Mouse (Mus musculus): ENCODE data around the gene Gm45062. TPM values are rescaled to one million over a fixed set of nuclear protein-coding genes. Genes with fewer than 3 reads are reported as not detected.
"Not testable (repeated sequence)": the region's sequence is repeated elsewhere in the genome, so short reads cannot be mapped to it uniquely, and the experiment has no call there.

Gene Gm45062
- polyA plus RNA-seq, 1 experiment from 2014 or later: 9.1 TPM

DNA sequence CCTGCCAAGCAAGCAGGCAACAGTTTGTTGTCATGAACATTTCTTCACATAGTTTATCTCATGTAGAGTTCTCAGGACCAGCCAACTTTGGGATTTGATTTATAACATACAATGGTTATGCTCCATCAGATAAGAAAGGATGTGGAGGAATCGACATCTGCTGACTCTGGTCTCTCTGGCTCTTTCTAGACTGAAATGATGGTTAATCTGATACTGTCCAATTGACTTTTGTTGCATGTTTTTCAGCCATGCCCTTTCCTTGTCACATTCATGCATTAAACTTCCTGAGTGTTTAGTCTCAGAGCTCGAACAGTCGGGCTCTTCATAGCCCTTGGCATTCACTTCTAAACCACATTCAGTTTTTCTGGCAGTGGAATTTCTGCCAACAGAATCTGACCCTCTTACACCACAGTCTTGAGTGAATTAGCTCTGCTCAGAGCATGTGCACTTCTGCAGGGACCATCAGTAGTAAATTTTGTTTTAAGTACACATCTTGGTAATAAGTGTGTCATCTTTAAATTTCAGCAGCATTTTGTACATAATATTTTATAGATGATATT, 26.2 kb downstream of the Gm45062 start:
- DNase-seq (ENCODE audit: low spot score): no peak
- Histone ChIP-seq H3K27ac (no peak overlapping the region), H3K36me3 (no peaks in the 10 kb centered on the region), H3K27me3 (ENCODE audit: insufficient read depth, poor library complexity, severe bottlenecking) (no peaks in the 10 kb centered on the region), H3K4me3 (no peak overlapping the region), H3K9me3 (no peaks in the 10 kb centered on the region), H3K4me1 (no peaks in the 10 kb centered on the region)
- whole genome bisulfite sequencing: 85% methylated on average over 3 of the region's 3 CpGs

DNA sequence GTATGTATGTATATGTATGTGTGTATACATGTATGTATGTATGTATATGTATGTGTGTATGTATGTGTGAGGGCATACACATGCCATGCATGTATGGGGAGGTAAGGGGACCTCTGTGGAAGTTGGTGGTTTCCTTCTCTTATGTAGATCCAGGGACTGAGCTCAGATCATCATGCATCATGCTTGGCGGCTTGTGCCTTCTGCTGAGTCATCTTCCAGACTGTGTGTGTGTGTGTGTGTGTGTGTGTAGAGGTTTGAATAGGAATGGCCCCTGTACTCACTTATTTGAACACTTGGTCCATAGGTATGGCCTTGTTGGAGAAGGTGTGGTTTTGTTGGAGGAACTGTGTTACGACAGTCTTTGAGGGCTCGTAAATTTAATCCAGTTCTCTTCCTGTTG, 26.9 kb downstream of the Gm45062 start:
- Histone ChIP-seq H3K9me3 (no peaks in the 10 kb centered on the region), H3K27ac (no peak overlapping the region), H3K4me3 (no peak overlapping the region), H3K27me3 (ENCODE audit: insufficient read depth, poor library complexity, severe bottlenecking) (no peaks in the 10 kb centered on the region), H3K4me1 (no peaks in the 10 kb centered on the region), H3K36me3 (no peaks in the 10 kb centered on the region)
- DNase-seq (ENCODE audit: low spot score): no peak
- WGBS: 95% methylated on average over 3 of the region's 3 CpGs

DNA sequence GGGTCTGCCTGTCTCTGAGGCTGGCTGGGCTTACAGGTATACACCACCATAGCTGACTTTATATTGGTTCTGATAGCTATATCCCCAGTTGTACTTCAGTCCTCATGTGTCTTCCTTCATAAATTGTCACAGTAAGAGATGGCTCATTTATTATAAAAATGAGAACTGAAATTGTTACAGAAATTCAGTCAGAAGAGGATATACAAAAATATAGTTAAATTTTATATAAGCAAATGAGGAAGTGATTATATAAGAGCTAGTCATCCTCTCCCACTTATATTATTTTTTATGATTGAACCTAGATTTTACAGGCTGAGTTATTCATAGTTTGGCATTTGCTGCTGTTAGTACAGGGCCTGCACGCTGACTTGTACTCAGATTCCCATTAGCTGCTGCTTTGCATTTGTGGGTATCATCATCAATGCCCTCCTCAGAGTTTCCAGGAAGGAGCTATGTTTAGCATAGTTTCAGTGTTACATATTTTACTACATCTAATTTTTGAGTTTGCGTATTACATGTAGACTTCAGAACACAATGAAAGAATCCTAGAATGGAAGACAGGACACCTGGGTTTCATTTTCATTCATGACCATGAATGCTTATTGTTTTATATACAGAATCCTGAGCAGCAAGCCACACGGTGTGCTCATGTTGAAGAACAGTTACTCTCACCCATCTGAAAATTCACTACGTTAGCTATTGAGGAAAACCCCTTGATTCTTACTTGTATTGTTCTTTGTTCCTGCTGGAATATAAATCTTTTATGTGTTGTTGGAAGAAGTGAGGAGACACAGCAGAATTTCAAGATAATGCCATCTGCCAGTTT, 29.7 kb downstream of the Gm45062 start:
- Histone ChIP-seq H3K9me3 (no peaks in the 10 kb centered on the region), H3K4me1 (no peaks in the 10 kb centered on the region), H3K27me3 (ENCODE audit: insufficient read depth, poor library complexity, severe bottlenecking) (no peaks in the 10 kb centered on the region), H3K4me3 (no peak overlapping the region), H3K27ac (no peak overlapping the region), H3K36me3 (no peaks in the 10 kb centered on the region)
- WGBS: 86% methylated on average over 4 of the region's 4 CpGs
- DNase-seq (ENCODE audit: low spot score): no peak

DNA sequence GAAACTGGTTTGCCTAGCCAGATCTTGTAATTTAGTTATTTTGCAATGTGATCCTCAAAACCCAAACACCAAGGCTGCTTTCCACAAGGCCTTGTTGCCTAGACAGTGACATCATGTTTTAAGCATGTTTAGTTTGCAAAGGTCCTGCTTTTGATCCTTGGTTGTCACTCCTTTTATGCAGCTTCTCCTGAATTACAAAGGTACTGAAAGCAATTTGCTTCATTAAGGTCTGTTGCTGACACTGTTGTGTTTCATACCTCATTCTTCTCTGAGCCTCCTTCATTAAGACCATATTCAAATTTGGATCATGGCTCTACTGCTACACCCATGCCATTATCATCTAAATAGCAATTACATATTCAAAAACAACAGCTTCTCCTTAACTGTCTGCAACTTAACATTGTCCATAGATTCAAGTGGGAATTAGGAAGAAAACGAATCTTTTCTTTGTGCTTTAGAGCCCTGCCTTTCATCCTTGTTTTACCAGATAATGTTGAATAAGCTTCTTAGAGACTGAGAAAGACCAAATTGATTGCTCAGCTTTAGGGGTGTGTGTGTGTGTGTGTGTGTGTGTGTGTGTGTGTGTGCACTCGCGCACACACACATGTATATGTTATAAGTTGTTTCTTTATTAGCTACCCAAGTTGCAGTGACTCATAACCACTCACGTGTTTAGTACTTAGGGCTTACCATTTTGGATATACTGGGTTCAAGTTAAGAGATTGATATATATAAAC, 35.0 kb downstream of the Gm45062 start:
- Histone ChIP-seq H3K27me3 (ENCODE audit: insufficient read depth, poor library complexity, severe bottlenecking) (no peaks in the 10 kb centered on the region), H3K4me3 (no peak overlapping the region), H3K9me3 (no peaks in the 10 kb centered on the region), H3K27ac (no peak overlapping the region), H3K36me3 (no peaks in the 10 kb centered on the region), H3K4me1 (no peaks in the 10 kb centered on the region)
- no peak for DNase-seq (ENCODE audit: low spot score)
- WGBS: 90% methylated on average over 4 of the region's 4 CpGs

DNA sequence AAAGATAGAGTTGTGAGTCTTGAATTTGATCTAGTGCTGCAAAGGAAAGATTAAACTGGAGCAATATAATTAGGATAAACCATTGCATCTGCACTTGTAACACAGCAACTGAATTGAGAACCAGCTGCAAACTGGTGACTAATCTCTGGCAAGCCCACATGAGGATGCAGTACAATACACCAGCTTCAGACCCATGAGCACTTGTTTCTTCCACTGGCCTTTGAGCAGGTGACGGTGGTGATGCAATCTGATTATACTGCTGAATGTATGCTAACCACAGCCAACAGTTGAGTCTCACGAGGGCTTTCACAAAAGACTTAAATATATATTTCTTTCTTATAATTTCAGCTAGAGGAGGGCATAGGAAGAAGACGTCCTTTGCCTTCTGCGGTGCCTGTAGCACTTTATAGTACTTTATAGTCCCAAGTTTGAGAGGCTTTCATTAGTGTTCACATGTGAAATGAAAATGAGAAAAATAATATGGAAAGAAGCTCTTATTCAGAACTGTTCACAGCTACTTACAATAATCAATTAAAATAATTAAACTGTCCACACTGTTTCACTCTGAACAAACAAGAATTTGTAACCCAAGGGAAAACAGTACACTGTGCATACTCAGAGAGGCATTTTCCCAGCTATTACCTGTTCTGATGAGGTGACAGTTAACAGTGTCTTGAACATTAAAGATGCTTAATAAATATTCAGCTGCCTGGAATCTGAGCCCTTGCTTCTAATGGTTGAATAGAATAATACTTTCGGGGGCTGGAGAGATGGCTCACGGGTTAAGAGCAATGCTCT, 40.0 kb downstream of the Gm45062 start:
- H3K27ac ChIP-seq: no peak overlapping the region
- WGBS: 90% methylated on average over 6 of the region's 6 CpGs
- no peak for DNase-seq (ENCODE audit: low spot score)
- H3K9me3 ChIP-seq: no peaks in the 10 kb centered on the region
- no peaks in the 10 kb centered on the region for H3K4me1 ChIP-seq
- H3K27me3 ChIP-seq (ENCODE audit: insufficient read depth, poor library complexity, severe bottlenecking): no peaks in the 10 kb centered on the region
- no peaks in the 10 kb centered on the region for H3K36me3 ChIP-seq
- H3K4me3 ChIP-seq: no peak overlapping the region

DNA sequence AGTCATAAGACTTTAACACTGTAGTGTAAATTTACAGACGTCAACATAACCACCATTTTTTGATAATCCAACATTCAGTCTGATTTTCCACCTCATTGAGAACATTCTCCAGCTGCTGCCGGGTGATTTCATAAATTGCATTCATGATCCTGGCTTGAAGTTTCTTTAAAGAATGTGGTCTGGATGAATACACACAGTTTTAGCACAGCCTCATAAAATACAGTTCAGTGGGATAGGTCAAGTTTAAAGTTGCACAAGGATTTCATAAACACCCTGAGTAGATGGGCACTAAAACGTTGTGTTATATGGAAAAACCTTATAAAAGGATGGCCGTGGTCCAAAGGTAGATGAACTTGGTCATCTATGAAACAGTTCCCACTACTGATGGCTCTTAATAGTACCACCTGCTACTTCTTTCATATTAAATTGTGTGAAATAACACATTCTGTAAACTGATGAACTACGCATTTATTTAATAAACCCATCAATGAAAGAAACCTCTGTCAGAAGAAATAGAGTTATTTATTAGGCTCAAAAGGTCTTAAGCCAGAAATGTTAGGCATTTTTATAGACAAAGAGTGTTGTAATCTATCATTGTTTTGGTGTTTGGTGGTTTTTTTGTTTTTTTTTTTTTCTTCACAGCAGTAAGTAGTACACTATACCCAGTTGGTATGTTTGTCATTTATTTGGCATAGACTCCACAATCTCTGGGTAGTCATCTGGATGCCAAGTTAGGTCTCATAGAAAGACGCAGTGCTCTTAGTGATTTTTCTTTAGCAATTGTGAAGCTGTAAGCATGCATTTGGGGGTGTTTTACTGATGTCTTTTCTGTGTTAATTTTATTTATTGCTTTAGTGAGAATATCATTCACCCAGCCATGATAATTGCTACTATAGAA, 48.9 kb downstream of the Gm45062 start:
- WGBS: 84% methylated on average over 6 of the region's 6 CpGs
- DNase-seq (ENCODE audit: low spot score): no peak
- H3K36me3 ChIP-seq: no peaks in the 10 kb centered on the region
- no peaks in the 10 kb centered on the region for H3K4me1 ChIP-seq
- H3K27me3 ChIP-seq (ENCODE audit: insufficient read depth, poor library complexity, severe bottlenecking): no peaks in the 10 kb centered on the region
- H3K9me3 ChIP-seq: no peaks in the 10 kb centered on the region
- no peak overlapping the region for H3K27ac ChIP-seq
- no peak overlapping the region for H3K4me3 ChIP-seq

DNA sequence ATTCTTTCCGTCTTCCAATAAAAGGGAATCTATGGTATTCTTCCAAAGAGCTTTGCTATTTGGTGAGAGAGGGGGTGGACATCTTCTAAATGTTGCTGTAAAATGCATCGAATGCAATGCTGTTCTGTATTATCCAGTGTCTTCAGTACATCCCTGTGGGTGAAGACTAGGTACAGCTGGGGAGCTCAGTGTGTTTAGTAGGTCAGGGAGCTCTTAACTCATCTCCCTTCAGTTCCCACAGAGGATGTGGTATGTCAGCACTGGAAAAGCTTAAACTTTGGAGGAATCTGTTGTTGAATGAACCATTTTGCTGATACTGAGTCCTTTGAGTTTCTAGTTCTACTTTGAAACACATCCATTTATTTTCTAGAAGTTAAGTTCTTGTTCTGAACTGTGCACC, 53.3 kb downstream of the Gm45062 start:
- Histone ChIP-seq H3K9me3 (no peaks in the 10 kb centered on the region), H3K36me3 (no peaks in the 10 kb centered on the region), H3K4me3 (no peak overlapping the region), H3K27me3 (ENCODE audit: insufficient read depth, poor library complexity, severe bottlenecking) (no peaks in the 10 kb centered on the region), H3K4me1 (no peaks in the 10 kb centered on the region), H3K27ac (no peak overlapping the region)
- 89% methylated on average over 2 of the region's 2 CpGs for WGBS
- DNase-seq (ENCODE audit: low spot score): no peak

DNA sequence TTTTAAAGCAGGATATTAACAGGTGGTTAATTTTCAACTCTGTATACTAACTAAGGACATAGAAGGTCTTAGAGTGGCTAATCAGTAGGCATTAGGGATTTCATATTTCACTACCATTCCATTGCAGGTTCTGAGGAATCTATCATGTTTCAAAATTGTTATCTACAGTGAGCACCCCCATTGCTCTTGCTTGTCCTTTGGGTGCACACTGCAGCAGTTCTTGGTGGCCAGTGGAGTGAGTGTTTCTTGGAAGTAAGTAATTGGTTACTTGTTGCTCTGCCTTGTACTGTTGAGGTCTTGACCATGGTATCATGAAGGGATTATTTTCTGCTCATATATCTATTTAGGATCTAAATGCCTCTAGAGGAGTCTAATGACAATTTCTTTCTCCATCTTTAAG, 57.0 kb downstream of the Gm45062 start:
- H3K9me3 ChIP-seq: no peaks in the 10 kb centered on the region
- no peaks in the 10 kb centered on the region for H3K4me1 ChIP-seq
- H3K27me3 ChIP-seq (ENCODE audit: insufficient read depth, poor library complexity, severe bottlenecking): no peaks in the 10 kb centered on the region
- H3K4me3 ChIP-seq: no peak overlapping the region
- no peak for DNase-seq (ENCODE audit: low spot score)
- H3K36me3 ChIP-seq: no peaks in the 10 kb centered on the region
- H3K27ac ChIP-seq: no peak overlapping the region

DNA sequence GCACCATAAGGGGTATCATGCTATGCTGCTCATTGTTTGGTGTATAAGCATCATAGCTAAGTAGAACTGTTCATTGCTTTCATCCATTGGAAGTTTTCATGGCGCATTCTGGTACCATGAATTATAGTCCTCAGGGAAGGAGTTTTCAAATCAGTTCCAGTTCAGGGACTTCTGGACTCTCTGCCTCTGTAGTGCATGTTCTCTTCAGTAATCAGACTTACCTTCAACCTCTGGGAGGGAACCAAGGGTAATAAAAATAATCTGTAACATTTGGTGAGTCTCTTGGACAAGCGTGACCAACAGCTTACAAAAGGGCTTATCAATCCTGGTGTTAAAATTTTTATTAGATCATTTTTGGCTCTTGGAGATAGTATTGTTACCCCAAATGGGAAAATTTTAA, 60.3 kb downstream of the Gm45062 start:
- Histone ChIP-seq H3K27ac (no peak overlapping the region), H3K4me3 (no peak overlapping the region), H3K27me3 (ENCODE audit: insufficient read depth, poor library complexity, severe bottlenecking) (no peaks in the 10 kb centered on the region), H3K9me3 (no peaks in the 10 kb centered on the region), H3K4me1 (no peaks in the 10 kb centered on the region), H3K36me3 (no peaks in the 10 kb centered on the region)
- no peak for DNase-seq (ENCODE audit: low spot score)
- 93% methylated on average over 2 of the region's 2 CpGs for WGBS

DNA sequence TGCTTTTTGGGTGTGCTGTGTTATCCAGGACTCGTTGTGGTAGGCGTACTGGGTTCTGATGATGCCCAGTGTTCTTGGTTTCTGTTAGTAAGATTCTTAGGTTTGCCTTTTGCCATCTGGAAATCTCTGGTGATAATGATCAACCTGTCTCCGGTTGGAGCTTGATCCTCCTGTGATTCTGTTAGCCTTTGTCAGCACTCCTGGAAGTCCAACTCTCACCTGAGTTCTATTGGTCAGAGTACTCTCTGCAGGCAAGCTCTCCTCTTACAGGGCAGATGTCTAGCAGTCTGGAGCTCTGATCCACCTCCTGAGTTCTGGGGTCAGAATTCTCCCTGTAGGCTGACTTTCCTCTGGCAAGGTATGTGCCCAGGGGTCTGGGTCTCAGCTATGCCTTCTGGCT, 72.2 kb downstream of the Gm45062 start:
- not testable (repeated sequence) for H3K4me3 ChIP-seq; H3K27me3 ChIP-seq (ENCODE audit: insufficient read depth, poor library complexity, severe bottlenecking); H3K36me3 ChIP-seq; H3K27ac ChIP-seq; H3K4me1 ChIP-seq; DNase-seq (ENCODE audit: low spot score); H3K9me3 ChIP-seq
- 91% methylated on average over 3 of the region's 3 CpGs for WGBS

DNA sequence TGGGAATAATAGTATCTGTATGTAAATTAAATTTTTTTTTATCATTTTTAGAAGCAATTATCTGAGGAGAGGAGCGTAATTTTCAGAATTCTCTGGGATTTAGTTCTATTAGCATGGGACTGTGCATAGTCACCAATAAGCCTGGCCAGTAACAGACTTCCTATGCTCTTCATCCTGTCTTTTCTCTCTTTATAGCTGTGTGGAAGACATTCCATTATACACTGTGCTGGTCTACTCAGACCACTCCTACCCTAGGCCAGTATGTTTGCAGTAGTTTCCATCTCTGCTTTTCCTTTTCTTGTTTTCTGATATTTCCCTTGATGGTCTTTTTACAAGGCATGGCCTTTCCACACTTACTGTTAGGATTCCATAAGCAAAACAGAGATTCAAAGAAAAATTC, 74.1 kb downstream of the Gm45062 start:
- no peak overlapping the region for H3K4me3 ChIP-seq
- WGBS: 91% methylated on average over 1 of the region's 1 CpGs
- no peak for DNase-seq (ENCODE audit: low spot score)
- no peaks in the 10 kb centered on the region for H3K36me3 ChIP-seq
- H3K4me1 ChIP-seq: no peaks in the 10 kb centered on the region
- no peaks in the 10 kb centered on the region for H3K9me3 ChIP-seq
- H3K27me3 ChIP-seq (ENCODE audit: insufficient read depth, poor library complexity, severe bottlenecking): no peaks in the 10 kb centered on the region
- H3K27ac ChIP-seq: no peak overlapping the region

Data from heart, embryonic 10.5 days (tissue).